Mouse (Mus musculus): Measurements from ENCODE around the gene Cdkl3. TPM values are rescaled to one million over a fixed set of nuclear protein-coding genes. Genes with fewer than 3 reads are reported as not detected.

Cdkl3 gene
- polyA plus RNA-seq, 1 experiment from 2014 or later: 27.4 TPM

GRCm38 (mm10) chr11:52085857-52086203 is 81.8 kb downstream of the Cdkl3 start:
- WGBS: 57% methylated on average over 4 of the region's 4 CpGs

DNA sequence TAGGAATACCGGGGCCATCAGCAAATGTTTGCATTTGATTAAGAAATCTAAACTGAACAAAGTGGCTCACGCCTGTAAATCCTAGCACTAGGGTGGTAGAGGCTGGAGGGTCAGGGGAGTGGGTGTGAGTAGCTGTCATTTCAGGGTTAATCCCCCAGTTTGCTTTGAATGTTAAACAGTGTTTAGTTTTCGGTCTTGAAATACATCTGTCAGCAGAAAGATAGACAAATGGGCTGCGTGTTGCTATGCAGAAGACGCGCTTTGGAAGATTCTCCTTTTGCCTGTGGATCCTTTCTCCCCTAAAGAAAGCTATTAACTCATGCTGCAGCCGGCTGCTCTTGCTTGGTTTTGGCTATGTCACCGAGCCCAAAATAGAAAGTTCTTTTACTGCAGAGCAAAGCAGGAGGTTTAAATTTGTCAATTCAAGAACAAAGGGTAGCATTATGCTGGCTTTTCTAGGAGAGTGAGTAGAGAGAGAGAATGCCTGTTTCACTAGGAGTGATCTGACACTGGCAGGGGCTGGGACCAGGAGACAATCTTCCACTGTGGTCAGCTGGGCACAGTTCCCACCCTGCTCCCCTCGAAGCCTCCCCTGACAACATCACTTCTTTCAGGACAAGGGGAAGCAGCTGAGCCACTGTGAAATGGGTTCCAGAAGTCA is 82.3 kb downstream of the Cdkl3 start:
- Histone ChIP-seq H3K27me3 (replicated peaks) (no peaks in the 10 kb centered on the region), H3K27ac (replicated peaks) (peak overlapping the region; percentile 79), H3K36me3 (no peaks in the 10 kb centered on the region), H3K4me1 (no peaks in the 10 kb centered on the region), H3K4me2 (peak overlapping the region; percentile 23; the same call in 1 of the 2 replicates), H3K9ac (replicated peaks) (no peak overlapping the region), H3K9me3 (replicated peaks) (no peaks in the 10 kb centered on the region), H3K4me3 (replicated peaks) (no peak overlapping the region)
- WGBS: 40% methylated on average over 9 of the region's 9 CpGs
- ATAC-seq (ENCODE audit: low FRiP score): peak; percentile 91

More at GRCm38 (mm10) chr11:52085857-52086203, 81.8 kb downstream of the Cdkl3 start:
- Histone ChIP-seq H3K27me3 (replicated peaks) (no peaks in the 10 kb centered on the region), H3K4me3 (replicated peaks) (no peak overlapping the region), H3K9me3 (replicated peaks) (no peaks in the 10 kb centered on the region), H3K4me1 (no peaks in the 10 kb centered on the region), H3K27ac (replicated peaks) (peak overlapping the region; percentile 79), H3K36me3 (no peaks in the 10 kb centered on the region), H3K4me2 (peak overlapping the region; percentile 23; the same call in 1 of the 2 replicates), H3K9ac (replicated peaks) (no peak overlapping the region)
- ATAC-seq (ENCODE audit: low FRiP score): peak; percentile 59; the same call in 1 of the 2 replicates

DNA sequence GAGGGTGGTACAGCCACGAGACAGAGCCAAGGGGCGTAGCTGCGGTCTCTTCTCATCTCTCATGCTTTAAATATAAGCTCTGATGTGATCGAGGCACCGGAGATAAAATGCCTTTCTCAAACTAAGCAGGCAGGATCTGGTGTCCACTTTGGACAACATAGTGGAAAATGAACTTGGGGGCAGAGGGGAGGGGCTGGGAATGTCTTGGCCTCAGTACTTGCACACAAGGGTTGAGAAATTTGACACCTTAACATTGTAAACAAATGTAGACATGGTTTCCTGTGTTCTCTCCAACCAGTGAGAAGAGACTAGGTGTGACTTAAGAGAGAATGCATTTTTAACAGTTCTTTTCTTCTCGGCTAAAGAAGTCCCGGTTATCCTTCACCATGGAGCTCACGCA is 85.3 kb downstream of the Cdkl3 start:
- Histone ChIP-seq H3K9me3 (replicated peaks) (no peaks in the 10 kb centered on the region), H3K27ac (replicated peaks) (no peak overlapping the region), H3K9ac (replicated peaks) (no peak overlapping the region), H3K4me3 (replicated peaks) (no peak overlapping the region), H3K4me1 (no peaks in the 10 kb centered on the region), H3K27me3 (replicated peaks) (no peaks in the 10 kb centered on the region), H3K36me3 (no peaks in the 10 kb centered on the region), H3K4me2 (no peak overlapping the region)
- WGBS: 75% methylated on average over 8 of the region's 8 CpGs
- no peak for ATAC-seq (ENCODE audit: low FRiP score)

- Histone ChIP-seq H3K4me3 (replicated peaks) (no peak overlapping the region), H3K4me1 (no peaks in the 10 kb centered on the region), H3K4me2 (no peak overlapping the region), H3K9ac (replicated peaks) (no peak overlapping the region), H3K9me3 (replicated peaks) (no peaks in the 10 kb centered on the region), H3K27me3 (replicated peaks) (no peaks in the 10 kb centered on the region), H3K27ac (replicated peaks) (no peak overlapping the region), H3K36me3 (no peaks in the 10 kb centered on the region)
- 91% methylated on average over 9 of the region's 9 CpGs for WGBS
- ATAC-seq (ENCODE audit: low FRiP score): no peak
These were observed 87.2 kb downstream of the Cdkl3 start for GRCm38 (mm10) chr11:52091261-52091660.

DNA sequence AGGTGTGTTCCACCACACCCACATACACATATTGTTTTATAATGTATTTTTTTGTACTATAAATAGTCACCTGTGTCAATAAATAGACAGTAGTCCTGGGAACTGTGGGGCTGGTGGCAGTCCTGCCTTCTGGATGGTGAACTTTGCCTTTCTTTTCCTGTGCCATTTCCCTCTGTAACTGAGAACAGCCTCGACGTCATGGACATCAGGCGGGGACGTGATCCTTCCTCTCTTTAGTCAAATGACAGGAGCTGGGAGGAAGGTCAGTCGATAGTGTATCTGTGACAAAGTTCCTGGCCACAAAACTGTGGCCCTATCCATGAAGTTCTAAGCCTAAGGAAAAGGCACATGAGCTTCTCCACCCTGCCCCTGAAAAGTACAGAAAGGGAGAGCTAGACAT is 90.5 kb downstream of the Cdkl3 start:
- Histone ChIP-seq H3K9ac (replicated peaks) (no peak overlapping the region), H3K4me2 (no peak overlapping the region), H3K27me3 (replicated peaks) (no peaks in the 10 kb centered on the region), H3K36me3 (no peaks in the 10 kb centered on the region), H3K4me1 (peaks cover 7% of the 10 kb centered on the region), H3K4me3 (replicated peaks) (no peak overlapping the region), H3K9me3 (replicated peaks) (no peaks in the 10 kb centered on the region), H3K27ac (replicated peaks) (no peak overlapping the region)
- 72% methylated on average over 5 of the region's 5 CpGs for WGBS
- ATAC-seq (ENCODE audit: low FRiP score): no peak

DNA sequence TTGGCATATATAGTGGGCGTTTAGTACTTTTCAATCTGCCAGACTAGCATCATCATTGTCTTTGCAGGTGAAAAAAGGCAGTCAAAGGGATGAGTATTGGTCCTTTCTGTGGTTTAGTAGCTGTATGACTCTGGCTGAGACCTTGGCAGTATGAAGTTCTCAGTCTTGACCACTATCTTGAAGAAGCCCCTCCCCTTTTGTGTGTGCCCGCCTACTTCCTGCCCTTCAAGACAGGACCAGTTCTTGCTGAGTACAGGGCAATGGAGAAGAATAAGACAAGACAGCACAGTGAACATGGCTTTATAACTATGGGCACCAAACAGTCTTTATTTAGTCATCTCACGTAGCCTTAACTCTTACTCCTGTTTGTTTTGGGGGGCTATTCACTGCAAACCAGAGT is 93.0 kb downstream of the Cdkl3 start:
- H3K9me3 ChIP-seq (replicated peaks): no peaks in the 10 kb centered on the region
- no peaks in the 10 kb centered on the region for H3K27me3 ChIP-seq (replicated peaks)
- 82% methylated on average over 3 of the region's 3 CpGs for WGBS
- H3K9ac ChIP-seq (replicated peaks): no peak overlapping the region
- H3K36me3 ChIP-seq: no peaks in the 10 kb centered on the region
- no peak overlapping the region for H3K27ac ChIP-seq (replicated peaks)
- H3K4me1 ChIP-seq: peaks cover 29% of the 10 kb centered on the region
- H3K4me2 ChIP-seq: no peak overlapping the region
- H3K4me3 ChIP-seq (replicated peaks): no peak overlapping the region
- ATAC-seq (ENCODE audit: low FRiP score): no peak

DNA sequence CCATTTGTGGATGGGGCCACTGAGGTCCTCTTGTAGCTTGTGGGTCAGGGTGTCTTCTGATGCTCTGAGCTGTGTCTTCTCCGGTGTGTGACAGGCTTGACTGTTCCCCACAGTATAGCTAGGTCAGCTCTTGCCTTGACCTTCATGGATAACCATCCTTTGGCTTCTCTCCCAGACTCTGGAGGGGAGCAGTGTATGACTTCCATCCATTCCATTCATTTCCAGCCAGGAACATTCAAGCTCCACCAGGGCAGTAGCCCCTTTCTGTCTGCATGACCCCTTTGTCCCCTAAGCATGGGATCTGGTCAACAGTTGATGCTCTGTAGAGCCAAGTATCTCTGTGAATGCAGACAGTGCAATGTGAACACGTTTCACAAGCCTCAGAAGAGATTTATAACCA is 93.6 kb downstream of the Cdkl3 start:
- Histone ChIP-seq H3K36me3 (no peaks in the 10 kb centered on the region), H3K27ac (replicated peaks) (peak overlapping the region; percentile 99), H3K9me3 (replicated peaks) (no peaks in the 10 kb centered on the region), H3K4me3 (replicated peaks) (peak overlapping the region; percentile 86; the same call in 1 of the 2 replicates), H3K4me1 (peaks cover 31% of the 10 kb centered on the region), H3K9ac (replicated peaks) (no peak overlapping the region), H3K4me2 (peak overlapping the region; percentile 91), H3K27me3 (replicated peaks) (no peaks in the 10 kb centered on the region)
- 75% methylated on average over 2 of the region's 2 CpGs for WGBS
- ATAC-seq (ENCODE audit: low FRiP score): no peak

GRCm38 (mm10) chr11:52098398-52098946 is 94.5 kb downstream of the Cdkl3 start, which contains the start of gene Ppp2ca:
Gene Ppp2ca (plus strand): TSS chr11:52098681.
- Histone ChIP-seq H3K27me3 (replicated peaks) (no peaks in the 10 kb centered on the region), H3K9ac (replicated peaks) (peak within 1 kb of the TSS; percentile 94), H3K27ac (replicated peaks) (peak within 1 kb of the TSS; percentile 99), H3K4me1 (peaks cover 37% of the 10 kb centered on the region), H3K36me3 (no peaks in the 10 kb centered on the region), H3K4me3 (replicated peaks) (peak within 1 kb of the TSS; percentile 86), H3K4me2 (peak within 1 kb of the TSS; percentile 91), H3K9me3 (replicated peaks) (no peaks in the 10 kb centered on the region)
- under 1% methylated on average over 52 of the region's 53 CpGs for WGBS
- ATAC-seq (ENCODE audit: low FRiP score): peak; percentile 98

DNA sequence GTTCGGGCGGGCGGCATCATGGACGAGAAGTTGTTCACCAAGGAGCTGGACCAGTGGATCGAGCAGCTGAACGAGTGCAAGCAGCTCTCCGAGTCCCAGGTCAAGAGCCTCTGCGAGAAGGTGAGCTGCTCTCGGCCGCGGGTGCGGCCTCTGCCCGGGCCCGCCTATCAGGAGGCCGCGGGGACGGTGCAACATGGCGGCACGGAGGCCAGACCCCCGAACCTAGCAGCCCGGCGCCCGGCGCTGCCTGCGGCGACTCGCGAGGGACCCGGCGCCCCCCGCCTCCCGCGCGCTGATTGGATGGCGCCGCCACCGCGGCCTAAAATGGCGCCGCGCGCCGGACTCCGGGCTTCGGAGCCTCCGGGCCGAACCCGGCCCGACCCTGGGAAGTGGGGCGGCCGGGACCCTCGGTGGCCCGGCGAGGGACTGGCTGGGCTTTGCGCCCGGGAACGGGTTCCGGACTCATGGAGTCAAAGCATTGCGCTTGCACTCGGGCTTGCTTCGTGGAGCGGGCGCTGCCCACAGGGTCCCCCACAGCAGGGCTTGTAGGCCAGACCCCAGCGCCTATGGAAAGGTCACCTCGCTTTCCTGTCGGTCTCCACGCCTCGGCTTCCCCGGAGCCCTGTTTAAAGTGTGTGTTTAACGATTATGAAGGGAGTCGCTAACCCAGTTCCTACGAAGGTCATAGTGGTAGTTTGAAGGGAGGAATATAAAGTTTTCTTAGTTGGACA is 95.2 kb downstream of the Cdkl3 start:
- peak overlapping the region; percentile 99 for H3K27ac ChIP-seq (replicated peaks)
- no peaks in the 10 kb centered on the region for H3K36me3 ChIP-seq
- H3K9me3 ChIP-seq (replicated peaks): no peaks in the 10 kb centered on the region
- peak overlapping the region; percentile 76 for H3K4me2 ChIP-seq
- H3K9ac ChIP-seq (replicated peaks): peak overlapping the region; percentile 94
- H3K4me1 ChIP-seq: peaks cover 38% of the 10 kb centered on the region
- WGBS: under 1% methylated on average over 69 of the region's 72 CpGs
- ATAC-seq (ENCODE audit: low FRiP score): peak; percentile 89
- H3K4me3 ChIP-seq (replicated peaks): peak overlapping the region; percentile 86
- no peaks in the 10 kb centered on the region for H3K27me3 ChIP-seq (replicated peaks)

- Histone ChIP-seq H3K4me2 (peak overlapping the region; percentile 76), H3K27me3 (replicated peaks) (no peaks in the 10 kb centered on the region), H3K4me3 (replicated peaks) (peak overlapping the region; percentile 86), H3K36me3 (no peaks in the 10 kb centered on the region), H3K4me1 (peaks cover 42% of the 10 kb centered on the region), H3K9me3 (replicated peaks) (no peaks in the 10 kb centered on the region), H3K9ac (replicated peaks) (peak overlapping the region; percentile 94), H3K27ac (replicated peaks) (peak overlapping the region; percentile 99)
- 6% methylated on average over 7 of the region's 7 CpGs for WGBS
- no peak for ATAC-seq (ENCODE audit: low FRiP score)
These were observed 95.8 kb downstream of the Cdkl3 start for GRCm38 (mm10) chr11:52099771-52100219.

DNA sequence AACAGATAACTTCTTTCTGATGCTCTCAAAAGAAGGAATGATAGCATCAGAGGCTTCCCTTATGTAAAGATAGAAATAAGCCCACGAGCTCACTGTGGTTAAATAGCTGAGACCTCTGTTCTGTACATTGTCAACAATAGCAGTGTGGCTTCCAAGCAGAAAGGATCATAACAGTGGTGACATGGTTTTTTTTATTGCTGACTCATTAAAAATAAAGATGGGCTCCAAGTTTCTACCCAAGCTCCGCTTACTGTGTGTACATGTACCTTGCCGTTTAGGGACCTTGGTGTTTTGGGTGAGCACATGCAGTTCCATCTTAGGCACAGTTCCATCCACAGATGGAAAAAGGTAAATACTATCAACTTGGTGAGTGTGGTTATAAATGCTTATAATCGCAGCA is 99.0 kb downstream of the Cdkl3 start:
- Histone ChIP-seq H3K27ac (replicated peaks) (no peak overlapping the region), H3K36me3 (no peaks in the 10 kb centered on the region), H3K4me3 (replicated peaks) (no peak overlapping the region), H3K4me2 (no peak overlapping the region), H3K27me3 (replicated peaks) (no peaks in the 10 kb centered on the region), H3K4me1 (peaks cover 51% of the 10 kb centered on the region), H3K9me3 (replicated peaks) (no peaks in the 10 kb centered on the region), H3K9ac (replicated peaks) (no peak overlapping the region)
- 89% methylated on average over 4 of the region's 4 CpGs for WGBS
- no peak for ATAC-seq (ENCODE audit: low FRiP score)

- no peaks in the 10 kb centered on the region for H3K9me3 ChIP-seq (replicated peaks)
- peaks cover 41% of the 10 kb centered on the region for H3K4me1 ChIP-seq
- no peaks in the 10 kb centered on the region for H3K27me3 ChIP-seq (replicated peaks)
- ATAC-seq (ENCODE audit: low FRiP score): no peak
- no peak overlapping the region for H3K27ac ChIP-seq (replicated peaks)
- no peak overlapping the region for H3K4me2 ChIP-seq
- H3K9ac ChIP-seq (replicated peaks): no peak overlapping the region
- no peaks in the 10 kb centered on the region for H3K36me3 ChIP-seq
- no peak overlapping the region for H3K4me3 ChIP-seq (replicated peaks)
These were observed 101.5 kb downstream of the Cdkl3 start for GRCm38 (mm10) chr11:52105503-52105902.
